8 mouse cellular contexts compared by ENCODE assay signal in genomic region chr10:78018797-78019203, GRCm38 (mm10). TPM values are rescaled to one million over a fixed set of nuclear protein-coding genes. Genes with fewer than 3 reads are reported as not detected.
DNase-seq lines count a peak whose midpoint lies in the region; ATAC-seq lines count a peak whose summit lies in the region.

No protein-coding gene starts in this region.

- peaks cover 4% of the 10 kb centered on the region for H3K4me1 ChIP-seq in forebrain, embryonic 15.5 days
- no peaks in the 10 kb centered on the region for H3K4me1 ChIP-seq in hindbrain, embryonic 11.5 days (replicated peaks; ENCODE audit: control insufficient read depth, insufficient read depth, low read length)
- peaks cover 35% of the 10 kb centered on the region for H3K4me1 ChIP-seq in megakaryocyte, embryonic 14.5 days

- no peaks in the 10 kb centered on the region for H3K27me3 ChIP-seq in forebrain, embryonic 15.5 days
- H3K27me3 ChIP-seq in hindbrain, embryonic 11.5 days (ENCODE audit: control insufficient read depth, insufficient read depth, low read length), result no peaks in the 10 kb centered on the region
- peaks cover 4% of the 10 kb centered on the region for H3K27me3 ChIP-seq in megakaryocyte, embryonic 14.5 days (replicated peaks)

- peak; percentile 76 for ATAC-seq in forebrain, embryonic 15.5 days (replicated peaks)
- peak; percentile 65; the same call in 1 of the 2 replicates for ATAC-seq in hindbrain, embryonic 11.5 days (ENCODE audit: low FRiP score)

- H3K9ac ChIP-seq in forebrain, embryonic 15.5 days (replicated peaks), result no peak overlapping the region
- H3K9ac ChIP-seq in hindbrain, embryonic 11.5 days (ENCODE audit: low read depth, low read length), result no peak overlapping the region

- 18% methylated on average over 19 of the region's 19 CpGs for WGBS in forebrain, embryonic 15.5 days
- WGBS in hindbrain, embryonic 11.5 days, result 18% methylated on average over 19 of the region's 19 CpGs

- H3K9me3 ChIP-seq in forebrain, embryonic 15.5 days, result no peaks in the 10 kb centered on the region
- no peaks in the 10 kb centered on the region for H3K9me3 ChIP-seq in hindbrain, embryonic 11.5 days (ENCODE audit: control insufficient read depth, low read length)
- H3K9me3 ChIP-seq in megakaryocyte, embryonic 14.5 days, result peaks cover 4% of the 10 kb centered on the region; the same call in 1 of the 2 replicates

- peak overlapping the region; percentile 33 for H3K4me3 ChIP-seq in forebrain, embryonic 15.5 days
- H3K4me3 ChIP-seq in hindbrain, embryonic 11.5 days (ENCODE audit: low read depth, low read length), result peak overlapping the region; percentile 18; the same call in 1 of the 2 replicates
- H3K4me3 ChIP-seq in megakaryocyte, embryonic 14.5 days (replicated peaks), result peak overlapping the region; percentile 89

- no peak overlapping the region for H3K27ac ChIP-seq in forebrain, embryonic 15.5 days (replicated peaks)
- no peak overlapping the region for H3K27ac ChIP-seq in hindbrain, embryonic 11.5 days (ENCODE audit: low read depth, low read length)

- DNase-seq in Muller cell, postnatal 12 days (ENCODE audit: inconsistent ontology term), result peak; percentile 80
- DNase-seq in cerebellum, adult 18-20 months, result peak; percentile 67 to 83
- peak; percentile 92 for DNase-seq in hindbrain, embryonic 11.5 days (ENCODE audit: low spot score)
- DNase-seq in layer of hippocampus, postnatal 36 days, result peak; percentile 61 to 65
- DNase-seq in right cerebral cortex, adult 2 months (ENCODE audit: low spot score in 2 of 2), result peak; percentile 77 to 80
- DNase-seq in urinary bladder, postnatal 36 days (ENCODE audit: low spot score in 2 of 2), result peak; percentile 53 to 75

- peak overlapping the region; percentile 48 for H3K4me2 ChIP-seq in forebrain, embryonic 15.5 days (replicated peaks)
- H3K4me2 ChIP-seq in hindbrain, embryonic 11.5 days (replicated peaks; ENCODE audit: low read depth, low read length), result peak overlapping the region; percentile 40

- no peaks in the 10 kb centered on the region for H3K36me3 ChIP-seq in forebrain, embryonic 15.5 days
- no peaks in the 10 kb centered on the region for H3K36me3 ChIP-seq in hindbrain, embryonic 11.5 days (ENCODE audit: control insufficient read depth, insufficient read depth, low read length)
- no peaks in the 10 kb centered on the region for H3K36me3 ChIP-seq in megakaryocyte, embryonic 14.5 days (replicated peaks; ENCODE audit: low read length)

RNA-seq across cellular contexts. Expression of gene Pfkl, which starts 8.9 kb away (rescaled TPM):
- 105 and 107 TPM in 2 replicates for polyA plus RNA-seq in forebrain, embryonic 15.5 days (2015; fragmentation: Nextera tagmentation; extraction: Ambion mirVana)
- 85.5 and 114 TPM in 2 replicates for polyA plus RNA-seq in hindbrain, embryonic 11.5 days (2014; fragmentation: Nextera tagmentation; extraction: Ambion mirVana)
- total RNA-seq in layer of hippocampus, postnatal 36 days (2021), result 100 to 1,000 TPM; 201 to 209 TPM
- 333 and 674 TPM in 2 replicates for polyA plus RNA-seq in megakaryocyte, embryonic 14.5 days (2012; ENCODE audit: insufficient read depth, low replicate concordance)

RNA-seq across cellular contexts. Expression of gene Dnmt3l, which starts 22.9 kb away (rescaled TPM):
- polyA plus RNA-seq in forebrain, embryonic 15.5 days (2015; fragmentation: Nextera tagmentation; extraction: Ambion mirVana), result not detected in 2 replicates
- not detected in 2 replicates for polyA plus RNA-seq in hindbrain, embryonic 11.5 days (2014; fragmentation: Nextera tagmentation; extraction: Ambion mirVana)
- under 1 TPM in 1 of 2 experiments, not detected in 1; 0.65 TPM for total RNA-seq in layer of hippocampus, postnatal 36 days (2021)
- polyA plus RNA-seq in megakaryocyte, embryonic 14.5 days (2012; ENCODE audit: insufficient read depth, low replicate concordance), result not detected in 2 replicates

RNA-seq across cellular contexts. Expression of gene Aire, which starts 24.6 kb away (rescaled TPM):
- 0.23 TPM in 1 of 2 replicates, not detected in the other for polyA plus RNA-seq in forebrain, embryonic 15.5 days (2015; fragmentation: Nextera tagmentation; extraction: Ambion mirVana)
- 0.11 and 0.28 TPM in 2 replicates for polyA plus RNA-seq in hindbrain, embryonic 11.5 days (2014; fragmentation: Nextera tagmentation; extraction: Ambion mirVana)
- under 1 TPM; 0.28 to 0.77 TPM for total RNA-seq in layer of hippocampus, postnatal 36 days (2021)
- not detected in 2 replicates for polyA plus RNA-seq in megakaryocyte, embryonic 14.5 days (2012; ENCODE audit: insufficient read depth, low replicate concordance)

RNA-seq across cellular contexts. Expression of gene 1810043G02Rik, which starts 40.5 kb away (rescaled TPM):
- polyA plus RNA-seq in forebrain, embryonic 15.5 days (2015; fragmentation: Nextera tagmentation; extraction: Ambion mirVana), result 35.0 and 37.1 TPM in 2 replicates
- 33.2 and 37.1 TPM in 2 replicates for polyA plus RNA-seq in hindbrain, embryonic 11.5 days (2014; fragmentation: Nextera tagmentation; extraction: Ambion mirVana)
- total RNA-seq in layer of hippocampus, postnatal 36 days (2021), result 10 to 100 TPM; 34.6 to 37.4 TPM
- 10.0 and 22.2 TPM in 2 replicates for polyA plus RNA-seq in megakaryocyte, embryonic 14.5 days (2012; ENCODE audit: insufficient read depth, low replicate concordance)

RNA-seq across cellular contexts. Expression of gene Trpm2, which starts 48.4 kb away (rescaled TPM):
- 2.6 and 2.8 TPM in 2 replicates for polyA plus RNA-seq in forebrain, embryonic 15.5 days (2015; fragmentation: Nextera tagmentation; extraction: Ambion mirVana)
- 0.56 and 1.4 TPM in 2 replicates for polyA plus RNA-seq in hindbrain, embryonic 11.5 days (2014; fragmentation: Nextera tagmentation; extraction: Ambion mirVana)
- 10 to 100 TPM; 30.3 to 40.0 TPM for total RNA-seq in layer of hippocampus, postnatal 36 days (2021)
- 2.7 TPM in 1 of 2 replicates, not detected in the other for polyA plus RNA-seq in megakaryocyte, embryonic 14.5 days (2012; ENCODE audit: insufficient read depth, low replicate concordance)

Comparison
In these comparisons a context has a peak if more than half of its experiments do, and no peak if none do; other contexts are left out.
1. H3K4me3 ChIP-seq: peak in every context shown above with its lines; median percentile 89 in megakaryocyte, embryonic 14.5 days; 33 in forebrain, embryonic 15.5 days; 18 in hindbrain, embryonic 11.5 days.